Mouse (Mus musculus) embryonic facial prominence, embryonic 13.5 days (tissue): ENCODE data around the gene Sik1. TPM values are rescaled to one million over a fixed set of nuclear protein-coding genes. Genes with fewer than 3 reads are reported as not detected.

Experiments
- ATAC-seq: fragments of 200-750 bp; cut with Nextera tagmentation; 2 replicates; pipeline ENCODE4 v1.8.0; 2017; ENCODE audit warnings: low read depth; ENCODE audit not compliant: insufficient number of reproducible peaks, insufficient read depth, low FRiP score, low TSS enrichment
- H3K27ac ChIP-seq: fragments of 300-500 bp; sonication (generic); 2 replicates; pipeline ENCODE4 v1.5.1; 2015; ENCODE audit warnings: moderate library complexity, mild to moderate bottlenecking, inconsistent platforms
- H3K27me3 ChIP-seq: fragments of 300-500 bp; sonication (generic); 2 replicates; pipeline ENCODE4 v1.6.1; 2015; ENCODE audit warnings: mild to moderate bottlenecking, inconsistent platforms
- H3K36me3 ChIP-seq: fragments of 300-500 bp; sonication (generic); 2 replicates; pipeline ENCODE4 v1.6.1; 2015; ENCODE audit warnings: mild to moderate bottlenecking, inconsistent platforms
- H3K4me1 ChIP-seq: fragments of 300-500 bp; sonication (generic); 2 replicates; pipeline ENCODE4 v1.6.1; 2015; ENCODE audit warnings: inconsistent platforms
- H3K4me2 ChIP-seq: fragments of 300-500 bp; sonication (generic); 2 replicates; pipeline ENCODE4 v1.6.1; 2015; ENCODE audit warnings: moderate library complexity, mild to moderate bottlenecking, inconsistent platforms
- H3K4me3 ChIP-seq: fragments of 300-500 bp; sonication (generic); 2 replicates; pipeline ENCODE4 v1.5.1; 2015; ENCODE audit warnings: mild to moderate bottlenecking, inconsistent platforms
- H3K9ac ChIP-seq: fragments of 300-500 bp; sonication (generic); 2 replicates; pipeline ENCODE4 v1.6.1; 2015; ENCODE audit warnings: mild to moderate bottlenecking, inconsistent platforms
- H3K9me3 ChIP-seq: fragments of 300-500 bp; sonication (generic); 2 replicates; pipeline ENCODE4 v1.6.1; 2016; ENCODE audit warnings: inconsistent platforms
- WGBS: fragments of 180-500 bp; shearing (Covaris S2); methylation state at CpG from one replicate; pipeline ENCODE4 v1.1.7; 2015; ENCODE audit warnings: mixed read lengths; 5-methylcytosine and 5-hydroxymethylcytosine counted together
- polyA plus RNA-seq: library from polyadenylated mRNA; unstranded; fragments of >200 nt; fragmentation: Nextera tagmentation; extraction: Ambion mirVana; gene quantifications from 2 replicates; pipeline ENCODE4 v1.2.1, GENCODE M21; 2015

Sik1 gene
- polyA plus RNA-seq, 1 experiment from 2014 or later = 15.6 TPM

GRCm38 (mm10) chr17:31827206-31827605 lies 28.4 kb downstream of the Sik1 start:
- H3K27ac ChIP-seq = peak overlapping the region; percentile 83
- H3K4me2 ChIP-seq = peak overlapping the region; percentile 3; the same call in 1 of the 2 replicates
- ATAC-seq = no peak
- H3K4me3 ChIP-seq = no peak overlapping the region
- H3K4me1 ChIP-seq = peaks cover 46% of the 10 kb centered on the region
- no peaks in the 10 kb centered on the region for H3K27me3 ChIP-seq
- no peaks in the 10 kb centered on the region for H3K36me3 ChIP-seq
- WGBS = 30% methylated on average over 5 of the region's 5 CpGs
- H3K9me3 ChIP-seq = no peaks in the 10 kb centered on the region
- 0 out of 2 replicates have a peak overlapping the region, but pooled peaks have one; percentile 6 for H3K9ac ChIP-seq

GRCm38 (mm10) chr17:31826669-31827068 lies 28.9 kb downstream of the Sik1 start:
- Histone ChIP-seq H3K9ac (no peak overlapping the region), H3K4me2 (no peak overlapping the region), H3K27ac (peak overlapping the region; percentile 83), H3K27me3 (no peaks in the 10 kb centered on the region), H3K4me3 (no peak overlapping the region), H3K9me3 (no peaks in the 10 kb centered on the region), H3K36me3 (no peaks in the 10 kb centered on the region), H3K4me1 (peaks cover 46% of the 10 kb centered on the region)
- 52% methylated on average over 6 of the region's 6 CpGs for WGBS
- no peak for ATAC-seq

DNA sequence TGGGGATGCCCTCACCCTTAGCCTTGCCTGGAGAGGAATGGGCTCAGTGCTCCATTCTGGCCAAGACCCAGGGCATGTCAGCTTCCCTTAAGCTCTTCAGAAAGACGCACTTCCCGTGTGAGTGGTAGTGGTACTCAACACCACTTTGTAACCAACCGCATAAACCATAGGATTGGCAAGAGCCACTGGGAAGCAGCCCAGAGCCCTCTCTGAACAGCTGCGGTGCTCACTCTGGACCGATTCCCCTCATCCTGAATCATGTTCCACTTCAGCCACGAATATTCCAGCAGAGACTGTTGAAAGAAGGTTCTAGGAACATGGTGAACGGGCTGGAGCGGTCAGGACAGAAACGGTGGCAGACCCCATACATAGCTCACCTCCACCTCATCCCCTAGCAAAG lies 29.9 kb downstream of the Sik1 start:
- H3K27me3 ChIP-seq = no peaks in the 10 kb centered on the region
- 88% methylated on average over 9 of the region's 9 CpGs for WGBS
- H3K4me3 ChIP-seq = no peak overlapping the region
- H3K9me3 ChIP-seq = no peaks in the 10 kb centered on the region
- no peaks in the 10 kb centered on the region for H3K36me3 ChIP-seq
- H3K27ac ChIP-seq = no peak overlapping the region
- H3K4me2 ChIP-seq = no peak overlapping the region
- ATAC-seq = no peak
- no peak overlapping the region for H3K9ac ChIP-seq
- H3K4me1 ChIP-seq = peaks cover 43% of the 10 kb centered on the region

DNA sequence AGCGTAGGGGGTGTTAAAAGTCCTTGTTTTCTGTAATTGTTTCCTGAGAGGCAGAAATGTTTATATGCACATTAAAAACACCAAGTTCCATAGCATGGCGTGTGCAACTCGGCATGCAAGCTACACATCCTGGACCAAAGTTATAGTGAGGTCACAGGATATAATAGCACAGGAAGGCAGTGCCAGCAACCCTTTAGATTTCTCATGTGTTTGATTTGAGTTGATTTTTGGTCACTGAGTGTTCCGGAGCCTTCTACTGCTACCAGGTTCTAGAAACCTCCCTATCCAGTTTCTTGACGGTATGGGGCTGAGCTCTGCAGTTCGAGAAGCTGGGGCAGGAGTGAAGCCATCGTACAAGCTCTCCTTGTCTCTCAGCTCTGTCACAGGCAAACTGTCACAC lies 30.8 kb downstream of the Sik1 start:
- WGBS = 76% methylated on average over 7 of the region's 7 CpGs
- Histone ChIP-seq H3K4me1 (peaks cover 34% of the 10 kb centered on the region), H3K4me3 (no peak overlapping the region), H3K27ac (no peak overlapping the region), H3K9ac (no peak overlapping the region), H3K36me3 (no peaks in the 10 kb centered on the region), H3K27me3 (no peaks in the 10 kb centered on the region), H3K4me2 (no peak overlapping the region), H3K9me3 (no peaks in the 10 kb centered on the region)
- no peak for ATAC-seq

- Histone ChIP-seq H3K9ac (0 out of 2 replicates have a peak overlapping the region, but pooled peaks have one; percentile 46), H3K4me2 (no peak overlapping the region), H3K9me3 (no peaks in the 10 kb centered on the region), H3K27me3 (no peaks in the 10 kb centered on the region), H3K4me3 (no peak overlapping the region), H3K36me3 (no peaks in the 10 kb centered on the region), H3K27ac (no peak overlapping the region), H3K4me1 (peaks cover 11% of the 10 kb centered on the region)
- 44% methylated on average over 13 of the region's 13 CpGs for WGBS
- no peak for ATAC-seq
Measured at GRCm38 (mm10) chr17:31821136-31821933, 34.3 kb downstream of the Sik1 start.

DNA sequence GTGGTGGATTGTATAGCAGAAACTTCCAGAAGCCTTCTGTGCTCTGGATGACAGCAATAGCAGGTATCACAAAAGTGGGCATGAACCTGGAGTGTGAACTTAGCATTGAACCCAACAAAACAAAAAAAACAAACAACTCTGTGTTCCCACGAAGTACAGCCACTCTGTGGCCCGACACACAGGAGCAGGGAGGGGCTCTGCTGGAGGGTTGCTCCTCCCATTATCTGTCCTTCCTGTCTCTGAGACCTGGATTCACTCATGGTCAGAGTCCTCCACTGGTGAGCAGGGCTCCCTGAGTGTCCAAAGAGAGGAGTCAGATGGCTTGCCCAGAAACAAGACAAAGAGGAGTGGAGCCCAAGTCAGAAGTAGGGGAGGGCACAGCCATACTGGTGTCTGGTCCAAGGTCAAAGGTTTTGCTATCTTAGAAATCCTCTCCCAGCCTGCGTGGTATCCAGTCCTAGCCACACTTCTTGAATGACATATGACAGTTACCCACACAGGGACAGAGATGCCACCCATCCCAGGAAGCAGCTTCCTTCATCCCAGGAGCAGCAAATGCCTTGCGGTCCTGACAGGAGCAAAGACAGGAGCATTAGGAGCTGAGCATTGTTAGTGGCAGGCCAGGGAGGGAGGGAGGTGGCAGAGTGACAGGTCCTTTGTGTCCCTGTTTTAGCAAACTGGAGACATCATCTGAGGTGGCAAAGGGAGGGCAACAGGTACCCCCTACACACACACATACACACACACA lies 35.3 kb downstream of the Sik1 start:
- Histone ChIP-seq H3K27ac (no peak overlapping the region), H3K4me1 (peaks cover 7% of the 10 kb centered on the region), H3K4me2 (no peak overlapping the region), H3K36me3 (no peaks in the 10 kb centered on the region), H3K4me3 (no peak overlapping the region), H3K27me3 (no peaks in the 10 kb centered on the region), H3K9ac (no peak overlapping the region), H3K9me3 (no peaks in the 10 kb centered on the region)
- 50% methylated on average over 4 of the region's 4 CpGs for WGBS
- no peak for ATAC-seq

- no peaks in the 10 kb centered on the region for H3K27me3 ChIP-seq
- no peak overlapping the region for H3K27ac ChIP-seq
- WGBS = 52% methylated on average over 9 of the region's 9 CpGs
- peaks cover 7% of the 10 kb centered on the region for H3K4me1 ChIP-seq
- no peaks in the 10 kb centered on the region for H3K9me3 ChIP-seq
- H3K9ac ChIP-seq = no peak overlapping the region
- no peaks in the 10 kb centered on the region for H3K36me3 ChIP-seq
- H3K4me2 ChIP-seq = no peak overlapping the region
- H3K4me3 ChIP-seq = no peak overlapping the region
- no peak for ATAC-seq
Measured at GRCm38 (mm10) chr17:31819372-31819771, 36.2 kb downstream of the Sik1 start.

DNA sequence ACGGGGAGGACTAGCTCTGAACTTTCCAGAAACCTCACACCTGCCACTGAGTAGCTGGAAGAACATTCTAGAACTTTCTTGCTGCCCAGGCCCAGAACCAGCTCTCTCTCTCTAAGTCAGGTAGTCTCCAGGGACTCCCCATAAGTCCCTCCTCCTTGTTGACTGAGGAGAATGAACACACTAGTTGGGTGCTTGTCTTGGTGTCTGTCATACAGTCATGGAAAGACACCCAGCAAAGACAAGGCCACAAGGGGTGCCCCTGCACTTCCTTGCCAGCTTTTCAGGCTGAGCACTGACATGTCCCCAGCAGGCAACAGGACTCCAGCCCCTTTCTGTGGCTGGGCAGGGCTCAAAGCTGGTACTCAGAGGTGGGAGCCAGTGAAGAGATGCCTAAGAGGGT lies 37.8 kb downstream of the Sik1 start:
- Histone ChIP-seq H3K4me2 (no peak overlapping the region), H3K9me3 (no peaks in the 10 kb centered on the region), H3K27me3 (no peaks in the 10 kb centered on the region), H3K4me3 (no peak overlapping the region), H3K36me3 (no peaks in the 10 kb centered on the region), H3K9ac (no peak overlapping the region), H3K27ac (no peak overlapping the region), H3K4me1 (peaks cover 7% of the 10 kb centered on the region)
- no peak for ATAC-seq
- 86% methylated on average over 1 of the region's 1 CpGs for WGBS

DNA sequence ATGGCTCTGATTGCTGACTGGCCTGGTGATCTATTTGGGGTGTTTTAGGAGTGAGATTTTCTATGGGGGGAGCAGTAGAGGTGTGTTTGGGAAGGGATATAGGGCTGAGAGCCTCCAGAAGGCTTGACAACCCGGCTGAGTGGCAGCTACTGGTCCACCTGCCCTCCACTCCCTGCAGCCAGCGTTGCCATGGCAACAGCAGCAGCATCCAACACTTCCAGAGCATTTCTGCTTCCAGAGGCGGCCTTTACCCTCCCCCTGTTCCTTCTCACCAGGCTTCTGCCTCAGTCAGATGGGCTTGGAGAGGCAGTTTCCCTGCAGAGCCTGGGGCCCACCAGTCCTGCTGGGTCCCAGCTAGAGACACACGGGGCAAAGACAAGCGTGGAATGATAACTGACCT lies 38.4 kb downstream of the Sik1 start:
- Histone ChIP-seq H3K27ac (no peak overlapping the region), H3K9me3 (no peaks in the 10 kb centered on the region), H3K4me2 (no peak overlapping the region), H3K9ac (no peak overlapping the region), H3K4me3 (no peak overlapping the region), H3K36me3 (no peaks in the 10 kb centered on the region), H3K4me1 (peaks cover 7% of the 10 kb centered on the region), H3K27me3 (no peaks in the 10 kb centered on the region)
- no peak for ATAC-seq
- WGBS = 30% methylated on average over 5 of the region's 5 CpGs

DNA sequence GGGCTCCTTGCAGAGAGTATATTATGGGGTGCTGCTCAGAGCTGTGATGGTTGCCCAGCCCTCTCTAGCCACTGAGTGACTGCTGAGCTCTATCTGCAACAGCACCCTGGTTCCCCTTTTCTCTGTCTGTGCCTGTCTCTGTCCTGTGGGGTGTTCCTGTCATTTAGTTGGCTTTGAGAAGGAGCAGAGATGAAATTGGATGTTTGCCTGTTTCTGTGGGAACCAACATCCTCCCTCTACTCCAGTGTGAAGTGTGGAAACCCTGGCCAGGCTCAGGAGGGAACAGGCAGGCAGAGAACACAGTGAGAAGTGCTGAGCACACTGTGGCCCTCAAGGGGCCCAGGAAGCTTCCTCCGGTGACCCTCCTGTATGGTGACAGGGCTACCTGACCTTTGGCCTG lies 40.8 kb downstream of the Sik1 start:
- H3K4me1 ChIP-seq = peaks cover 4% of the 10 kb centered on the region
- 74% methylated on average over 1 of the region's 1 CpGs for WGBS
- H3K27me3 ChIP-seq = no peaks in the 10 kb centered on the region
- no peak overlapping the region for H3K4me2 ChIP-seq
- no peak overlapping the region for H3K4me3 ChIP-seq
- no peaks in the 10 kb centered on the region for H3K36me3 ChIP-seq
- no peak overlapping the region for H3K27ac ChIP-seq
- H3K9ac ChIP-seq = no peak overlapping the region
- no peak for ATAC-seq
- H3K9me3 ChIP-seq = no peaks in the 10 kb centered on the region

DNA sequence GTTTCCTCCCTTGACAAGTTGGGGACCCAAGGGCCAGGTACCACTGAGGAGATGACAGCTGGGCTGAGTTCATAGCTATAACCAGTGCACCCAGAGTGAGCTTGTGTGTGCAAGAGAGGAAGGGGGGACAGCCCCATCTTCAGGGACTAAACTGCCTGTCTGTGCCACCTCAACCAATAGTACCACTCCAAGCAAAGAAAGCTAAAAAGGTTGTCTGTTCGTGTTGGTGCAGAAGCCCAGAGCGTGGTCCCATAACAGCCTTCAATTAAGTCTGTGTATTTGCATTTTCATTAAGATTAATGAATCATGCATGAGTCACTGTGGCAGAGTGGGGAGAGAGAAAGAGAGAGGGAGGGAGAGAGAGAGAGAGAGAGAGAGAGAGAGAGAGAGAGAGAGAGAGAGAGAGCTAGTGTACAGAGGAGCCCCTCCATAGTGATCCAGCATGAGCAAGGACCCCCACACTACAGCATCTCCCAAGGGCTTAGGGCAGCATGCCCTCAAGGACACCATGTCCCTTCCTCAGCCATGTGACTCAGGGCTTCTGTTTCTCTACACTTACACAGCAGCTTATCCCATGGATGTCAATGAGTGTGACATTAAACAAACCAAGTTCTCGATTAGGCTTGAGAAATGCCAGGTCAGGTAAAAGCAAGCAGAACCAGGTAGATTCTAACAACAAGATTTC lies 41.5 kb downstream of the Sik1 start:
- Histone ChIP-seq H3K36me3 (no peaks in the 10 kb centered on the region), H3K27ac (no peak overlapping the region), H3K27me3 (no peaks in the 10 kb centered on the region), H3K4me3 (no peak overlapping the region), H3K4me1 (peaks cover 6% of the 10 kb centered on the region), H3K4me2 (no peak overlapping the region), H3K9ac (no peak overlapping the region), H3K9me3 (no peaks in the 10 kb centered on the region)
- WGBS = 82% methylated on average over 3 of the region's 3 CpGs
- ATAC-seq = no peak
